Mouse (Mus musculus) CH12.LX (cell line): ENCODE results near the gene Hoxc5. TPM values are rescaled to one million over a fixed set of nuclear protein-coding genes. Genes with fewer than 3 reads are reported as not detected.

ENCODE experiments used
- DNase-seq: peaks from one replicate; pipeline ENCODE4 v3.0.0-alpha.2; 2013; ENCODE audit errors: extremely low read depth
- H3K27ac ChIP-seq: 2 replicates; pipeline ENCODE4 v1.5.1; 2012; ENCODE audit warnings: low read depth, mild to moderate bottlenecking, control low read depth, moderate library complexity; ENCODE audit not compliant: insufficient read depth
- H3K27me3 ChIP-seq: replicated peaks from 2 replicates; pipeline ENCODE3; 2012; ENCODE audit warnings: inconsistent platforms
- H3K36me3 ChIP-seq, 2 experiments: replicated peaks in 1 of 2; 2 replicates each; pipeline versions ENCODE3 to v1.6.1; 2012; ENCODE audit warnings: inconsistent platforms in 1 of 2, low read length in 1 of 2, mild to moderate bottlenecking in 1 of 2, mixed read lengths in 1 of 2, moderate library complexity in 1 of 2; ENCODE audit not compliant: control insufficient read depth in 1 of 2, insufficient read depth in 1 of 2
- H3K4me1 ChIP-seq, 2 experiments: 2 replicates each; pipeline ENCODE4 v1.6.1; 2012; ENCODE audit warnings: inconsistent platforms in 1 of 2, moderate library complexity in 1 of 2; ENCODE audit not compliant: insufficient read depth in 2 of 2, control insufficient read depth in 1 of 2
- H3K4me2 ChIP-seq: 2 replicates; pipeline ENCODE4 v1.6.1; 2012; ENCODE audit warnings: low read depth, mild to moderate bottlenecking, control low read depth; ENCODE audit not compliant: poor library complexity, insufficient read depth, severe bottlenecking
- H3K4me3 ChIP-seq, 3 experiments: fragments of 150-350 bp in 1 of 3; sonication (generic) in 1 of 3; replicated peaks in 1 of 3; 2 replicates each; pipeline versions ENCODE3 to v1.5.1; 2011 to 2012; ENCODE audit warnings: low read depth in 2 of 3, low read length in 2 of 3, mild to moderate bottlenecking in 2 of 3, moderate library complexity in 2 of 3, control low read depth in 1 of 3, improper control_type of control experiment in 1 of 3, inconsistent platforms in 1 of 3, mixed read lengths in 1 of 3; ENCODE audit not compliant: poor library complexity in 1 of 3
- H3K79me2 ChIP-seq: replicated peaks from 2 replicates; pipeline ENCODE4 v1.6.1; 2012; ENCODE audit warnings: mild to moderate bottlenecking, moderate library complexity; ENCODE audit not compliant: control insufficient read depth, poor library complexity, insufficient read depth, severe bottlenecking; ENCODE audit errors: extremely low read depth
- H3K9ac ChIP-seq: 2 replicates; pipeline ENCODE4 v1.6.1; 2012; ENCODE audit warnings: low read depth, mild to moderate bottlenecking, control low read depth, moderate library complexity; ENCODE audit not compliant: insufficient read depth
- H3K9me3 ChIP-seq: replicated peaks from 2 replicates; pipeline ENCODE3; 2012; ENCODE audit warnings: low read length, inconsistent platforms, mixed read lengths
- BHLHE40 ChIP-seq: IDR thresholded peaks from 2 replicates; pipeline ENCODE4 v1.6.1; 2011; ENCODE audit warnings: mild to moderate bottlenecking, low read depth, low read length, improper control_type of control experiment
- CHD1 ChIP-seq: IDR thresholded peaks from 2 replicates; pipeline ENCODE4 v1.6.1; 2012; ENCODE audit warnings: low read depth, low read length, improper control_type of control experiment, inconsistent platforms
- ELF1 ChIP-seq: IDR thresholded peaks from 2 replicates; pipeline ENCODE4 v1.6.1; 2014; ENCODE audit warnings: low read depth, mild to moderate bottlenecking, inconsistent platforms, low read length, improper control_type of control experiment
- IRF4 ChIP-seq: IDR thresholded peaks from 2 replicates; pipeline ENCODE4 v1.6.1; 2014; ENCODE audit warnings: low read depth, mild to moderate bottlenecking, inconsistent platforms, low read length, improper control_type of control experiment
- JUND ChIP-seq: conservative IDR thresholded peaks from 2 replicates; pipeline ENCODE4 v1.6.1; 2011; ENCODE audit warnings: low read depth, low read length, improper control_type of control experiment
- KAT2A ChIP-seq: IDR thresholded peaks from 2 replicates; pipeline ENCODE4 v1.6.1; 2012; ENCODE audit warnings: low read length, improper control_type of control experiment, inconsistent platforms; ENCODE audit not compliant: insufficient replicate concordance
- MAFK ChIP-seq: IDR thresholded peaks from 2 replicates; pipeline ENCODE4 v1.6.1; 2011; ENCODE audit warnings: low read length, improper control_type of control experiment; ENCODE audit not compliant: insufficient replicate concordance
- MXI1 ChIP-seq: IDR thresholded peaks from 2 replicates; pipeline ENCODE4 v1.6.1; 2011; ENCODE audit warnings: mild to moderate bottlenecking, low read depth, low read length, improper control_type of control experiment
- POLR2A ChIP-seq: IDR thresholded peaks from 2 replicates; pipeline ENCODE4 v1.6.1; 2011; ENCODE audit warnings: low read depth, mild to moderate bottlenecking, improper control_type of control experiment, low read length
- TCF12 ChIP-seq: IDR thresholded peaks from 2 replicates; pipeline ENCODE4 v1.6.1; 2014; ENCODE audit warnings: low read depth, mild to moderate bottlenecking, inconsistent platforms, low read length, improper control_type of control experiment
- UBTF ChIP-seq: IDR thresholded peaks from 2 replicates; pipeline ENCODE4 v1.6.1; 2012; ENCODE audit warnings: low read depth, mild to moderate bottlenecking, inconsistent platforms, low read length, improper control_type of control experiment, moderate library complexity
- USF1 ChIP-seq: IDR thresholded peaks from 2 replicates; pipeline ENCODE4 v1.6.1; 2014; ENCODE audit warnings: low read depth, mild to moderate bottlenecking, inconsistent platforms, low read length, improper control_type of control experiment
- ZKSCAN1 ChIP-seq: IDR thresholded peaks from 2 replicates; pipeline ENCODE4 v1.6.1; 2012; ENCODE audit warnings: low read depth, inconsistent platforms, low read length, improper control_type of control experiment, borderline replicate concordance
- ZMIZ1 ChIP-seq: IDR thresholded peaks from 2 replicates; pipeline ENCODE4 v1.6.1; 2012; ENCODE audit warnings: low read depth, mild to moderate bottlenecking, inconsistent platforms, low read length, improper control_type of control experiment
- dilution Hi-C: fragments of 300-500 bp; cut with MboI; formaldehyde crosslinking; loops from 2 replicates; pipeline ENCODE4 v1.14.3; 2020; ENCODE audit warnings: low sequenced_read_pairs; ENCODE audit not compliant: extremely low pct_unique_long_range_greater_than_20kb, extremely low pct_ligation_motif_present
- in situ Hi-C: fragments of 300-500 bp; cut with MboI; formaldehyde crosslinking; loops from 3 replicates; pipeline ENCODE4 v1.14.3; 2019; ENCODE audit warnings: low sequenced_read_pairs, low pct_ligation_motif_present, low pct_unique_long_range_greater_than_20kb, mixed read lengths
- polyA plus RNA-seq: library from polyadenylated mRNA; unstranded; fragments of >175 nt; gene quantifications from 2 replicates; pipeline ENCODE4 v1.2.1, GENCODE M21; 2012; ENCODE audit warnings: low read depth; ENCODE audit not compliant: insufficient read length
- total RNA-seq, 2 experiments: library from RNA; depleted of rRNA; stranded (reverse); fragments of 300-350 nt in 1 of 2; fragments of >200 nt in 1 of 2; gene quantifications; 2 replicates each; pipeline ENCODE4 v1.2.3; 2012 to 2014

The Hoxc5 gene
- total and polyA plus RNA-seq, 3 experiments: 0.15 to 0.16 TPM; not detected in 1

DNA sequence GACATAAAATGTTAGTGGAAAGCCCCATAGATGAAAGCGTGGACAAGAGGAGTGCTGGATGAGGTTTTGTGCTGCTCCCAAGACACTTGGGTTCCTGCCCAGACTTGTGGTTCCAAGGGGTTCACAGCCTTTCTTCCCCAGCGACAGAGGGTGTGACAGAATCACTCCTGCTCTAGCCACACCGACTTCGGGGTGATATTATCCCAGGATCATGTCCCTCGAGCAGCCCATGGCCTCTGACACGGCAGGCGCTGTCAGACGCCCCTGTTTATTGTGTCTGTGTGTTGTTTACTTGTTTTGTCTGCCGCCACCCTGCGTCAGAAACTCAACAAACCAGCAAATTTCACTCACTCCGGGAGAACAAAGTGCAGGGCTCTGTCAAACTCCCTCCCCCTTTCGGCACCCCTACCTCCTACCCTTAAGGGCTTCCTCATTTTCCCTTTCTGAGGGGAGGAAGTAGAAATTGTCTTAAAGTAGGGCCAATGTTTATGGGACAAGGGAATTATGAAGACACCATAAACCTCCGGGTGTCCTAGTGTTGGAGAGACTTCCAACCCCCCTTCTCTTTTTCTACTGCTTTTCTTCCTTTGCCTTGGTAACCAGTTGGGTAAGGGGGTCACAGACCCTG, 35.7 kb downstream of the Hoxc5 start:
- H3K36me3 ChIP-seq: no peaks in the 10 kb centered on the region
- H3K4me1 ChIP-seq: peaks cover 18 to 87% of the 10 kb centered on the region in 2 experiments
- H3K79me2 ChIP-seq: no peaks in the 10 kb centered on the region
- in situ Hi-C loops (no loop called here), dilution Hi-C loops (no loop called here)
- no peaks in the 10 kb centered on the region for H3K27me3 ChIP-seq
- no peak overlapping the region for H3K27ac ChIP-seq
- DNase-seq: no peak
- TF ChIP-seq KAT2A (no peak), MXI1 (no peak), POLR2A (no peak), MAFK (no peak), ZKSCAN1 (no peak), CHD1 (no peak), JUND (no peak), ZMIZ1 (no peak), USF1 (no peak), IRF4 (no peak), BHLHE40 (no peak)
- no peak overlapping the region for H3K9ac ChIP-seq
- no peak overlapping the region for H3K4me2 ChIP-seq
- H3K4me3 ChIP-seq: peak overlapping the region in 1 of 3 experiments; percentile 5
- H3K9me3 ChIP-seq: no peaks in the 10 kb centered on the region

DNA sequence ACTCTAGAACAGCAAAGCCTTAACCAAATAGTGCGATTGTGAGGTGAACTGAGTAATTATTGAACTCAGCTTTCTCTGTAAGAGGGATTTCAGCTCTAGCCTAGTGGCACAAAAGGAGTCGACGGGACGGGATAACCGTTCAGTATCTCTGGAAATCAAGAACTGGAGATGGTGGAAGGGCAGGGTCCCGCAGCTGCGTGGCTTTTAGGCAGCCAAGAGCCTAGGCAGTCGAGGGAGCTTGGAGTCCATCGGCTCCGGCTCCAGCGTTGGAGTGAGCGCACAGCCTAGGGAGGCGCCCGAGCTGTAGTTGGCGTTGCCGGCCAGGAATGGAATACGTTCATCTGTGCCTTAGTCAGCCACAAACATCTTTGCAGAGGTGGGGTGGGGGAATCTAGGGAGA, 38.1 kb downstream of the Hoxc5 start:
- Histone ChIP-seq H3K79me2 (no peaks in the 10 kb centered on the region), H3K4me2 (peak overlapping the region; percentile 80), H3K36me3 (no peaks in the 10 kb centered on the region)
- TF ChIP-seq TCF12: 0 out of 2 replicates have a peak, but pooled peaks have one; percentile 10
- TF ChIP-seq ELF1: no peak
- no peak for TF ChIP-seq UBTF
- TF ChIP-seq, all 38 proteins: peak for 1
- peak overlapping the region in 2 of 3 experiments; percentile 4 for H3K4me3 ChIP-seq
- H3K9ac ChIP-seq: peak overlapping the region; percentile 8; the same call in 1 of the 2 replicates
- dilution Hi-C loops (no loop called here), in situ Hi-C loops (no loop called here)
- no peaks in the 10 kb centered on the region for H3K27me3 ChIP-seq
- DNase-seq: no peak
- no peaks in the 10 kb centered on the region for H3K9me3 ChIP-seq
- H3K4me1 ChIP-seq: peaks cover 13 to 96% of the 10 kb centered on the region in 2 experiments
- H3K27ac ChIP-seq: peak overlapping the region; percentile 44; the same call in 1 of the 2 replicates
